Mouse (Mus musculus) forebrain, postnatal 0 days (tissue): Measurements from ENCODE around the gene Arhgef7. TPM values are rescaled to one million over a fixed set of nuclear protein-coding genes. Genes with fewer than 3 reads are reported as not detected.

Experiments used
- ATAC-seq: fragments of 200-750 bp; cut with Nextera tagmentation; 2 replicates; pipeline ENCODE4 v1.8.0; 2017; ENCODE audit warnings: mild to moderate bottlenecking, moderate library complexity
- DNase-seq: peaks from one replicate; pipeline ENCODE4 v3.0.0-alpha.2; 2015
- H3K27ac ChIP-seq: fragments of 300-500 bp; sonication (generic); 2 replicates; pipeline ENCODE4 v1.5.1; 2014; ENCODE audit warnings: low read depth, mild to moderate bottlenecking, antibody characterized with exemption, low read length, moderate library complexity, mixed read lengths
- H3K27me3 ChIP-seq: fragments of 300-500 bp; sonication (generic); 2 replicates; pipeline ENCODE4 v1.6.1; 2014; ENCODE audit warnings: mild to moderate bottlenecking, low read length, mixed read lengths; ENCODE audit not compliant: insufficient read depth
- H3K36me3 ChIP-seq: fragments of 300-500 bp; sonication (generic); 2 replicates; pipeline ENCODE4 v1.6.1; 2014; ENCODE audit warnings: mild to moderate bottlenecking, moderate library complexity; ENCODE audit not compliant: insufficient read depth
- H3K4me1 ChIP-seq: fragments of 300-500 bp; sonication (generic); 2 replicates; pipeline ENCODE4 v1.6.1; 2014; ENCODE audit warnings: antibody characterized with exemption; ENCODE audit not compliant: insufficient read depth
- H3K4me2 ChIP-seq: fragments of 300-500 bp; sonication (generic); 2 replicates; pipeline ENCODE4 v1.6.1; 2014; ENCODE audit warnings: low read depth, mild to moderate bottlenecking, moderate library complexity
- H3K4me3 ChIP-seq: fragments of 300-500 bp; sonication (generic); 2 replicates; pipeline ENCODE4 v1.5.1; 2014; ENCODE audit warnings: low read depth, low read length, mixed read lengths
- H3K9ac ChIP-seq: fragments of 300-500 bp; sonication (generic); 2 replicates; pipeline ENCODE4 v1.6.1; 2014; ENCODE audit warnings: mild to moderate bottlenecking
- H3K9me3 ChIP-seq: fragments of 300-500 bp; sonication (generic); 2 replicates; pipeline ENCODE4 v1.6.1; 2016; ENCODE audit warnings: low read length
- CTCF ChIP-seq: sonication (generic); IDR thresholded peaks from 2 replicates; pipeline ENCODE4 v1.5.1; 2016; ENCODE audit warnings: antibody characterized with exemption, control low read depth, low read depth
- WGBS: fragments of 180-500 bp; shearing (Covaris S2); extraction: QIAGEN DNeasy Blood & Tissue Kit; methylation state at CpG from one replicate; pipeline ENCODE4 v1.1.7; 2014; 5-methylcytosine and 5-hydroxymethylcytosine counted together
- polyA plus RNA-seq: library from polyadenylated mRNA; unstranded; fragments of >200 nt; fragmentation: Nextera tagmentation; extraction: Ambion mirVana; gene quantifications from 2 replicates; pipeline ENCODE4 v1.2.1, GENCODE M21; 2015
- total RNA-seq: library from RNA; depleted of rRNA; stranded (reverse); fragments of >200 nt; gene quantifications from 2 replicates; pipeline ENCODE4 v1.2.3, GENCODE M21; 2014

Arhgef7 gene
- total and polyA plus RNA-seq, 2 experiments from 2014 or later: 59.5 to 114 TPM

DNA sequence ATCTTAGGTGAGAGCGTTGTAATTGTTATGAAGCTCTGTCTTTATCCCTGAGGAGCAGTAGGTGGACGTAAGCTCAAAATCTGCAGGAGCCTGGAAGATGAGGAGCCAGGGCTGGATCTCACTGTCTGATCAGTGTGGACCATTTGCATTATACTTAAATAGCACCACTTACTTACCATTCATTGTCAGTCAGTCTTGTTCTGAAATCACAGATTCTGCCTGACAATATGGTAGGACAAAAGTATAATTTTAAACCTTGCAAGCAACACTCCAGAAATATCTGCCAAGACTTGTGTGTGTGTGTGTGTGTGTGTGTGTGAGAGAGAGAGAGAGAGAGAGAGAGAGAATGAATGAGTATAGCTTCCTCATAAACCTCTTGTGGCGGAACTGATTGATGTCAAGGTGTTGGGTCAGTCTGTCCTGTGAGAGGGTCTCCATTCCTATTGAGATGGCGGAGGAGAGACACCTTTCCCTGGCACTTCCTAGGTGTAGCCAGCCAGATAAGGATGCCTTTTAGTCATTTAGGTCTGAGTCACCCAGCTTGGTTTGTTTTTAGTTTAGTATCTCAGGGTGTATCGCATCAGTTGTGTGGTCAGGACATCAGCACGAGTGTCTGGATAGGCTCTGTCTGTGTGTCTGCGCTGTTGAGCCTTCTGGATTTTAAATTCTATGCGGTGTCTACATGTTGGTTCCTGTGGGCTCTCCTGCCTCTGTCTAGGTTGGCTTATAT, 49.1 kb downstream of the Arhgef7 start:
- 91% methylated on average over 8 of the region's 8 CpGs for WGBS
- H3K4me1 ChIP-seq: peaks cover 2% of the 10 kb centered on the region; the same call in 1 of the 2 replicates

DNA sequence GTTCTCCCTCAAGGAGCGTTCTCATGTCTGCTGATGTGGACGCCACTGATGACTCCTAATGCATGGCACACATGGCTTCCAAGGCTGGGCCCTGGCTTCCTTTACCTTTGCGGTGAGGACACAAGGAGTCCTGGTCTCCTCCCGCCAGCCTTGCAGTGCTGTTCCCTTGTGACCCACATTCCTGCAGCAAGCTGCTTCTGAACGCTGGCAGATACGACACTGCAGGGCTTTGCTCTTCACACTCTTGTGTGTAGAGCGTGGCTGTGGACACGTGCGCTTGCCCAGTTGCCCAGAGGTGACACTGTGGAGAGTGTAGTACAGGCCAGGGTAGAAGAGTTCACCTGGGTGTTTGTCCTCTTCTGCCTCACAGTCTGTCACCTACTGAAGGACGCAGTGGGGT, 49.7 kb downstream of the Arhgef7 start:
- H3K27ac ChIP-seq: 0 out of 2 replicates have a peak overlapping the region, but pooled peaks have one; percentile 21
- H3K9me3 ChIP-seq: no peaks in the 10 kb centered on the region
- no peak for TF ChIP-seq CTCF
- H3K4me1 ChIP-seq: peaks cover 2% of the 10 kb centered on the region; the same call in 1 of the 2 replicates
- WGBS: 72% methylated on average over 10 of the region's 10 CpGs
- H3K36me3 ChIP-seq: peaks cover 5% of the 10 kb centered on the region; the same call in 1 of the 2 replicates
- DNase-seq (no peak), ATAC-seq (peak; percentile 10; the same call in 1 of the 2 replicates)
- H3K4me2 ChIP-seq: no peak overlapping the region
- no peak overlapping the region for H3K4me3 ChIP-seq
- H3K27me3 ChIP-seq: no peaks in the 10 kb centered on the region
- no peak overlapping the region for H3K9ac ChIP-seq

More for the DNA sequence above, 49.1 kb downstream of the Arhgef7 start:
- H3K9ac ChIP-seq: no peak overlapping the region
- TF ChIP-seq CTCF: no peak
- no peaks in the 10 kb centered on the region for H3K9me3 ChIP-seq
- DNase-seq (no peak), ATAC-seq (no peak)
- H3K4me3 ChIP-seq: no peak overlapping the region
- no peaks in the 10 kb centered on the region for H3K27me3 ChIP-seq
- no peaks in the 10 kb centered on the region for H3K36me3 ChIP-seq
- H3K4me2 ChIP-seq: no peak overlapping the region
- no peak overlapping the region for H3K27ac ChIP-seq

GRCm38 (mm10) chr8:11778646-11779433, 51.3 kb downstream of the Arhgef7 start:
- DNase-seq: no peak

DNA sequence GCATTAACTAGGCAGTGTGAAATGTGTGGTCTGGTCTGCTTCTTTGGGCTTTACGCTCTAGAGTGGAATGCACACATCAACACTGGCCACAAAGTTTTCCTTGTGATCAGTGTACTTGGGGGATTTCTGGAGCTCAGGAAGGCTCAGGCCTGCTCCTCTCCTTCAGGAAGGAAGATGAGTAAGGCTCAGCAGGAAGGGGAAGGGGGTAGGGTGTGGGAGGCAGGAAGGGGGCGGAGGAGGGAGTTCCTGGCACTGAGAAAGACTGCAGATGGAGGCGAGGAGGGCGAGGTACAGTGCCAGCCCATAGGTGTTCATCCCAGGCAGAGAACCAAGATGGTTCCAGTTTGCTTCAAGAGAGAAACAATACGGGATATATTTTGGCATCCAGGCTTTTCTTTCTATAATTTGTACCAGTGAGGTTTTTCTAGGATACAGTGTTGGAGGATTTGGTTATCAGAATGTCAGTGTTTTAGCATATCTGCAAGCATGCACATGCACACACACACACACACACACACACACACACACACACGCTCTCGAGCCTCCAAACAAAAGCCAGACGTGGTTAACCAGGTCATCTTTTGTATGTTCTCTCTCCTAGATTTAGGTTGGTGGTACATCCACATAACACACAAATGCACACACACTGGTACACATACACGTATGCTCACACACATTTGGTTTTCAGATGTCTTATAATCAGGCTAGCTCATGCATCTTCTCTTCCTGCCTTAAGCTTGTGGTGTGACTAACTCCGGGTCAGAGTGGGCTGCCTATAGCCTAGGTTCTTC, 52.5 kb downstream of the Arhgef7 start:
- Histone ChIP-seq H3K36me3 (peaks cover 24% of the 10 kb centered on the region), H3K27ac (peak overlapping the region; percentile 45; the same call in 1 of the 2 replicates), H3K9me3 (no peaks in the 10 kb centered on the region), H3K27me3 (no peaks in the 10 kb centered on the region), H3K9ac (no peak overlapping the region), H3K4me2 (no peak overlapping the region), H3K4me1 (no peaks in the 10 kb centered on the region; the same call in 1 of the 2 replicates), H3K4me3 (no peak overlapping the region)
- DNase-seq (no peak), ATAC-seq (no peak)
- TF ChIP-seq CTCF: no peak
- WGBS: 66% methylated on average over 10 of the region's 10 CpGs

More at GRCm38 (mm10) chr8:11778646-11779433, 51.3 kb downstream of the Arhgef7 start:
- 85% methylated on average over 8 of the region's 8 CpGs for WGBS
- H3K9ac ChIP-seq: no peak overlapping the region
- no peak overlapping the region for H3K4me2 ChIP-seq
- H3K9me3 ChIP-seq: no peaks in the 10 kb centered on the region
- H3K27ac ChIP-seq: 0 out of 2 replicates have a peak overlapping the region, but pooled peaks have one; percentile 23
- H3K27me3 ChIP-seq: no peaks in the 10 kb centered on the region
- peaks cover 19% of the 10 kb centered on the region for H3K36me3 ChIP-seq
- peak; percentile 56 for ATAC-seq
- H3K4me3 ChIP-seq: no peak overlapping the region
- TF ChIP-seq CTCF: no peak
- peaks cover 2% of the 10 kb centered on the region; the same call in 1 of the 2 replicates for H3K4me1 ChIP-seq

- DNase-seq (no peak), ATAC-seq (no peak)
- TF ChIP-seq CTCF: no peak
- Histone ChIP-seq H3K36me3 (peaks cover 27% of the 10 kb centered on the region), H3K27me3 (no peaks in the 10 kb centered on the region), H3K4me1 (no peaks in the 10 kb centered on the region), H3K9me3 (no peaks in the 10 kb centered on the region), H3K27ac (no peak overlapping the region), H3K4me3 (no peak overlapping the region), H3K4me2 (no peak overlapping the region), H3K9ac (no peak overlapping the region)
- WGBS: 71% methylated on average over 4 of the region's 4 CpGs
Observed at GRCm38 (mm10) chr8:11780641-11781040, 53.1 kb downstream of the Arhgef7 start.

DNA sequence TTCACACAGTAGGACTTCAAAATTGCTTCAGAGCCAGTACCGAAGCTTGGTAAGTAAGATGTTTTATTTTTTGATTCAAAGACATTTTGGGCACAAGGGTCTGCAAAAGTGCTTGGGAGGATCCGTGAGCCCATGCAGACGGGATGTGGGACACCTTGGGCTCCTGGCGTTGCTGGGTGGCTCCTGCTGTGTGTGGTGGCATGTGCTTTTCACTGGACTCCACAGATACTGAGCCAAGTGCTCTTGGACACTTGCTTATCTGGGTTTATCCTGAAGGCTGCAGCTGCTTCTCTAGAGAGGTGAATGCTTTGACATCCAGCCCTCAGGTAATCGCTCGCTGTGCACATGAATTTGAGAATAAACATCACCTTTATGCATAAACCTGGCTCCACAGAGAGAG, 55.1 kb downstream of the Arhgef7 start:
- no peaks in the 10 kb centered on the region for H3K27me3 ChIP-seq
- no peaks in the 10 kb centered on the region for H3K9me3 ChIP-seq
- no peak overlapping the region for H3K4me3 ChIP-seq
- no peak for TF ChIP-seq CTCF
- ATAC-seq (no peak), DNase-seq (no peak)
- H3K4me2 ChIP-seq: no peak overlapping the region
- H3K36me3 ChIP-seq: peaks cover 35% of the 10 kb centered on the region
- no peak overlapping the region for H3K9ac ChIP-seq
- H3K27ac ChIP-seq: no peak overlapping the region
- 89% methylated on average over 6 of the region's 6 CpGs for WGBS
- H3K4me1 ChIP-seq: no peaks in the 10 kb centered on the region
